Mouse (Mus musculus): ENCODE data around the gene Wsb1. TPM values are rescaled to one million over a fixed set of nuclear protein-coding genes. Genes with fewer than 3 reads are reported as not detected.

The Wsb1 gene
- polyA plus RNA-seq, 1 experiment from 2014 or later = 30.4 TPM

DNA sequence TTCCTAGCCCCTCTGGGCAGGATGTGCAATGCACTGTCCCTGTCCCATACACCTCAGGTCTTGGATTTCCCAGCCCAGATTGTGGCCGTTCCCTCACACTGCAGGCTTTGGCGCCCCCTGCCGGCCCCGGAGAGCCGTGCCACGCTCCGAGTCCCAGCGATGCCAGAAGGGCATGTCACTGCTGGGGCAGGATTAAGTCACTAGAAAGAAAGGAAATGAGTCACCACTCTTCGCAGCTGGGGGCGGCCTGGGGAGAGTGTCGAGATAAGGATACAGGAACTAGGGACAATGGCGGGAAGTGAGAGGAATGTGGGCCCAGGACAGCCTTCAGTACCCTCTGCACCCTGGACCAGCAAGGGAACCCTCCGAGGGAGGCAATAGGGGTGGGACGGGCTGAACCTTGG is 40.5 kb downstream of the Wsb1 start:
- Histone ChIP-seq H3K4me3 (ENCODE audit: low read depth, low read length) (no peak overlapping the region), H3K36me3 (ENCODE audit: control insufficient read depth, insufficient read depth) (no peaks in the 10 kb centered on the region), H3K27ac (ENCODE audit: low read length) (no peak overlapping the region), H3K9ac (ENCODE audit: low read depth, low read length) (no peak overlapping the region), H3K4me2 (ENCODE audit: low read depth, low read length) (no peak overlapping the region), H3K9me3 (replicated peaks; ENCODE audit: control insufficient read depth, low read length) (no peaks in the 10 kb centered on the region), H3K4me1 (ENCODE audit: control insufficient read depth, low read depth, low read length) (no peaks in the 10 kb centered on the region), H3K27me3 (ENCODE audit: control insufficient read depth, insufficient read depth, low read depth, low read length) (no peaks in the 10 kb centered on the region)
- peak; percentile 76 for ATAC-seq (ENCODE audit: low read depth)
- WGBS (ENCODE audit: insufficient replicate concordance) = 5% methylated on average over 14 of the region's 14 CpGs

GRCm38 (mm10) chr11:79209882-79210471 is 44.5 kb downstream of the Wsb1 start:
- Histone ChIP-seq H3K4me3 (ENCODE audit: low read depth, low read length) (no peak overlapping the region), H3K4me2 (ENCODE audit: low read depth, low read length) (no peak overlapping the region), H3K36me3 (ENCODE audit: control insufficient read depth, insufficient read depth) (no peaks in the 10 kb centered on the region), H3K27me3 (ENCODE audit: control insufficient read depth, insufficient read depth, low read depth, low read length) (no peaks in the 10 kb centered on the region), H3K27ac (ENCODE audit: low read length) (no peak overlapping the region), H3K9me3 (replicated peaks; ENCODE audit: control insufficient read depth, low read length) (no peaks in the 10 kb centered on the region), H3K9ac (ENCODE audit: low read depth, low read length) (no peak overlapping the region), H3K4me1 (ENCODE audit: control insufficient read depth, low read depth, low read length) (no peaks in the 10 kb centered on the region)
- 55% methylated on average over 5 of the region's 5 CpGs for WGBS (ENCODE audit: insufficient replicate concordance)
- no peak for ATAC-seq (ENCODE audit: low read depth)

DNA sequence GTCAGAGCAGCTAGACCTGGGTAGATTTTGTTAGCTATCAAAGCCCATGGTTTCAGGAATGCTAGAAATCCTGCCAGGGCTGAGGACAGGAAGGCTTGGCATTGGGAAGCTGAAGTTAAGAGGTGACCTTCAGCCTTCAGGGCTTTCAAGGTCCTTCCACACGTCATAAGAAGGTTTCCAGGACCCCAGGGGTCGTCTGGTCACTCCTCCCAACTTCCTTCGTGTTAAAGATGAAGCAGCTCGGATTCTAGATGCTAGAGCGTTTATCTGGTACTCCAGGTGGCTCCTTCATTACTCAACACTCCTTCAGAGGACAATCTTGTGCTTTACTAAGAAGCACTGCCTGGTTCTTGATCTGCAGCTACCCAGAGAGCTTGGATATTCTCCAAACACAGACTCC is 45.4 kb downstream of the Wsb1 start:
- no peak overlapping the region for H3K4me3 ChIP-seq (ENCODE audit: low read depth, low read length)
- no peak overlapping the region for H3K4me2 ChIP-seq (ENCODE audit: low read depth, low read length)
- WGBS (ENCODE audit: insufficient replicate concordance) = 37% methylated on average over 5 of the region's 5 CpGs
- ATAC-seq (ENCODE audit: low read depth) = no peak
- H3K9me3 ChIP-seq (replicated peaks; ENCODE audit: control insufficient read depth, low read length) = no peaks in the 10 kb centered on the region
- no peaks in the 10 kb centered on the region for H3K4me1 ChIP-seq (ENCODE audit: control insufficient read depth, low read depth, low read length)
- H3K36me3 ChIP-seq (ENCODE audit: control insufficient read depth, insufficient read depth) = no peaks in the 10 kb centered on the region
- no peak overlapping the region for H3K9ac ChIP-seq (ENCODE audit: low read depth, low read length)
- no peak overlapping the region for H3K27ac ChIP-seq (ENCODE audit: low read length)
- H3K27me3 ChIP-seq (ENCODE audit: control insufficient read depth, insufficient read depth, low read depth, low read length) = no peaks in the 10 kb centered on the region

GRCm38 (mm10) chr11:79208462-79208861 is 46.0 kb downstream of the Wsb1 start:
- ATAC-seq (ENCODE audit: low read depth) = no peak
- 89% methylated on average over 4 of the region's 4 CpGs for WGBS (ENCODE audit: insufficient replicate concordance)
- no peaks in the 10 kb centered on the region for H3K4me1 ChIP-seq (ENCODE audit: control insufficient read depth, low read depth, low read length)
- no peak overlapping the region for H3K4me2 ChIP-seq (ENCODE audit: low read depth, low read length)
- H3K27ac ChIP-seq (ENCODE audit: low read length) = no peak overlapping the region
- no peak overlapping the region for H3K4me3 ChIP-seq (ENCODE audit: low read depth, low read length)
- H3K36me3 ChIP-seq (ENCODE audit: control insufficient read depth, insufficient read depth) = no peaks in the 10 kb centered on the region
- H3K9ac ChIP-seq (ENCODE audit: low read depth, low read length) = no peak overlapping the region
- H3K9me3 ChIP-seq (replicated peaks; ENCODE audit: control insufficient read depth, low read length) = no peaks in the 10 kb centered on the region
- no peaks in the 10 kb centered on the region for H3K27me3 ChIP-seq (ENCODE audit: control insufficient read depth, insufficient read depth, low read depth, low read length)

DNA sequence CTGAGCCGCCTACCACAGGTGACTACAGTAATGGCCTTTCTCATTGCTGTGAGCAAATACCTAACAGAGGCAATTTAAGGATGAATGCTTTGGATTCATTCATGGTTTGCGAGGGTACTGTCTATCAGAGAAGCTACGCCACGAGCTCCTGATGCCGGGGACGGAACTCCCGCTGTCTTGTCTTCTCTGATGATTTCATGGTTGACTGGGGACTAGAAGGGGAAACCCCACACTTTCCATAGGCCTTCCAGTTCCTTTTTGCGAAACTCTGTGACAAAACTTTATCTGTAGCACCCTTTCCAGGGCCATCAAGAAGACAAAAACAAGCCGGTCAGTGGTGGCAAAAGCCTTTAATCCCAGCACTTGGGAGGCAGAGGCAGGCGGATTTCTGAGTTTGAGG is 46.8 kb downstream of the Wsb1 start:
- H3K4me1 ChIP-seq (ENCODE audit: control insufficient read depth, low read depth, low read length) = no peaks in the 10 kb centered on the region
- H3K36me3 ChIP-seq (ENCODE audit: control insufficient read depth, insufficient read depth) = no peaks in the 10 kb centered on the region
- no peaks in the 10 kb centered on the region for H3K9me3 ChIP-seq (replicated peaks; ENCODE audit: control insufficient read depth, low read length)
- H3K4me3 ChIP-seq (ENCODE audit: low read depth, low read length) = no peak overlapping the region
- no peaks in the 10 kb centered on the region for H3K27me3 ChIP-seq (ENCODE audit: control insufficient read depth, insufficient read depth, low read depth, low read length)
- H3K27ac ChIP-seq (ENCODE audit: low read length) = no peak overlapping the region
- no peak overlapping the region for H3K4me2 ChIP-seq (ENCODE audit: low read depth, low read length)
- ATAC-seq (ENCODE audit: low read depth) = no peak
- no peak overlapping the region for H3K9ac ChIP-seq (ENCODE audit: low read depth, low read length)
- WGBS (ENCODE audit: insufficient replicate concordance) = 62% methylated on average over 10 of the region's 10 CpGs

DNA sequence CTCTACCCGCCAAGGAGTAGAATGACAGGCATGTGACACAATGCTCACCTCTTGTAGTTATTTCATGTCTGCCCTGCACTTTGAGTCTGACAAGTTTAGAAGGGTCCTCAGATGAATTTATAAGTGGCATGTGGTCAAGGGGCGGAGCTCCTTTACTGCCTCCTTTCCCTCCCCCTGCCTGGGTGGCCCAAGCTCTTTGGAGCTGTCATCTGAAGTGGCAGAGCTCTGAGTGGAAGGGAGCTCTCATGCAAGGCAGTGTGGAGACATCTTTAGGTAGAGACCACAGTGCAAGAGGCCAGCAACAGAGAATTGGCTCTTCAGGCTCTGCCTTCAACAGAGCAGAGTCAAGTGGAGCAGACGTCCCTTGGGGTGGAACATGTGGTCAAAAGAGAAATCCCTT is 50.0 kb downstream of the Wsb1 start:
- no peak for ATAC-seq (ENCODE audit: low read depth)
- Histone ChIP-seq H3K4me1 (ENCODE audit: control insufficient read depth, low read depth, low read length) (no peaks in the 10 kb centered on the region), H3K27me3 (ENCODE audit: control insufficient read depth, insufficient read depth, low read depth, low read length) (no peaks in the 10 kb centered on the region), H3K9me3 (replicated peaks; ENCODE audit: control insufficient read depth, low read length) (no peaks in the 10 kb centered on the region), H3K9ac (ENCODE audit: low read depth, low read length) (no peak overlapping the region), H3K36me3 (ENCODE audit: control insufficient read depth, insufficient read depth) (no peaks in the 10 kb centered on the region), H3K27ac (ENCODE audit: low read length) (no peak overlapping the region), H3K4me3 (ENCODE audit: low read depth, low read length) (no peak overlapping the region), H3K4me2 (ENCODE audit: low read depth, low read length) (no peak overlapping the region)
- 51% methylated on average over 3 of the region's 3 CpGs for WGBS (ENCODE audit: insufficient replicate concordance)

DNA sequence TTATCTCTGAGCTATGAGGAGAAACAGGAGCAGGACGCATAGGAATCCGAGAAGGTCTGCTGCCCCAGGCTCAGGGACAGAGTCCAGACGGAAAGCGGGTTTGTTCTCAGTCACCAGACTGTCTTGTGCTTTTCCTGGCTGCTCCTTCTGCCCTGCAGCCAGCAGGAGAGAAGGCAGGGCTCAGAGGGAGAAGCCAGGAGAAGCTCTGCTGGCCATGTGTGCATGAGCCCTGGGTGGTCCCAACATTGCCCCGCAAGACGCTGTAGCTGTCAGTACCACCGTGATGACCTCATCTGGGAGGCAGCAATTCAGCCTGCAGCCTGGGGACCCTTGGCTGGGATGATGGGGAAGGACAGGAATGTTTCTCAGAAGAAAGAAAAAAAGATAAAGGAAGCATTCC is 54.0 kb downstream of the Wsb1 start:
- no peaks in the 10 kb centered on the region for H3K4me1 ChIP-seq (ENCODE audit: control insufficient read depth, low read depth, low read length)
- H3K4me3 ChIP-seq (ENCODE audit: low read depth, low read length) = no peak overlapping the region
- H3K27ac ChIP-seq (ENCODE audit: low read length) = no peak overlapping the region
- no peak overlapping the region for H3K4me2 ChIP-seq (ENCODE audit: low read depth, low read length)
- WGBS (ENCODE audit: insufficient replicate concordance) = 42% methylated on average over 7 of the region's 7 CpGs
- H3K27me3 ChIP-seq (ENCODE audit: control insufficient read depth, insufficient read depth, low read depth, low read length) = no peaks in the 10 kb centered on the region
- H3K9ac ChIP-seq (ENCODE audit: low read depth, low read length) = no peak overlapping the region
- no peaks in the 10 kb centered on the region for H3K9me3 ChIP-seq (replicated peaks; ENCODE audit: control insufficient read depth, low read length)
- no peak for ATAC-seq (ENCODE audit: low read depth)
- no peaks in the 10 kb centered on the region for H3K36me3 ChIP-seq (ENCODE audit: control insufficient read depth, insufficient read depth)

- Histone ChIP-seq H3K27ac (ENCODE audit: low read length) (no peak overlapping the region), H3K4me2 (ENCODE audit: low read depth, low read length) (no peak overlapping the region), H3K27me3 (ENCODE audit: control insufficient read depth, insufficient read depth, low read depth, low read length) (no peaks in the 10 kb centered on the region), H3K9ac (ENCODE audit: low read depth, low read length) (no peak overlapping the region), H3K36me3 (ENCODE audit: control insufficient read depth, insufficient read depth) (no peaks in the 10 kb centered on the region), H3K9me3 (replicated peaks; ENCODE audit: control insufficient read depth, low read length) (no peaks in the 10 kb centered on the region), H3K4me3 (ENCODE audit: low read depth, low read length) (no peak overlapping the region), H3K4me1 (ENCODE audit: control insufficient read depth, low read depth, low read length) (no peaks in the 10 kb centered on the region)
- no peak for ATAC-seq (ENCODE audit: low read depth)
- WGBS (ENCODE audit: insufficient replicate concordance) = 71% methylated on average over 4 of the region's 4 CpGs
Observed at GRCm38 (mm10) chr11:79198562-79198961, 55.9 kb downstream of the Wsb1 start.

GRCm38 (mm10) chr11:79197846-79198235 is 56.6 kb downstream of the Wsb1 start:
- Histone ChIP-seq H3K4me1 (ENCODE audit: control insufficient read depth, low read depth, low read length) (no peaks in the 10 kb centered on the region), H3K27ac (ENCODE audit: low read length) (no peak overlapping the region), H3K4me2 (ENCODE audit: low read depth, low read length) (no peak overlapping the region), H3K9ac (ENCODE audit: low read depth, low read length) (no peak overlapping the region), H3K4me3 (ENCODE audit: low read depth, low read length) (no peak overlapping the region), H3K36me3 (ENCODE audit: control insufficient read depth, insufficient read depth) (no peaks in the 10 kb centered on the region), H3K9me3 (replicated peaks; ENCODE audit: control insufficient read depth, low read length) (no peaks in the 10 kb centered on the region), H3K27me3 (ENCODE audit: control insufficient read depth, insufficient read depth, low read depth, low read length) (no peaks in the 10 kb centered on the region)
- WGBS (ENCODE audit: insufficient replicate concordance) = 30% methylated on average over 6 of the region's 6 CpGs
- no peak for ATAC-seq (ENCODE audit: low read depth)
